Mouse (Mus musculus): Measurements from ENCODE around the gene Ndel1.
"Not testable (repeated sequence)": the region's sequence is repeated elsewhere in the genome, so short reads cannot be mapped to it uniquely, and the experiment has no call there.

Ndel1 gene

GRCm38 (mm10) chr11:68852486-68852901 lies 19.2 kb downstream of the Ndel1 start:
- DNase-seq (ENCODE audit: low read depth, low spot score), result peak; percentile 47

GRCm38 (mm10) chr11:68851644-68852485 lies 19.8 kb downstream of the Ndel1 start:
- DNase-seq (ENCODE audit: low read depth, low spot score), result no peak

GRCm38 (mm10) chr11:68850862-68851261 lies 20.8 kb downstream of the Ndel1 start:
- no peak for DNase-seq (ENCODE audit: low read depth, low spot score)

GRCm38 (mm10) chr11:68839606-68840005 lies 32.1 kb downstream of the Ndel1 start:
- no peak for DNase-seq (ENCODE audit: low read depth, low spot score)

- no peak for DNase-seq (ENCODE audit: low read depth, low spot score)
Measured at GRCm38 (mm10) chr11:68835034-68835433, 36.6 kb downstream of the Ndel1 start.

- no peak for DNase-seq (ENCODE audit: low read depth, low spot score)
Measured at GRCm38 (mm10) chr11:68833593-68833992, 38.1 kb downstream of the Ndel1 start.

- no peak for DNase-seq (ENCODE audit: low read depth, low spot score)
Measured at GRCm38 (mm10) chr11:68832793-68833192, 38.9 kb downstream of the Ndel1 start.

GRCm38 (mm10) chr11:68831580-68831979 lies 40.1 kb downstream of the Ndel1 start:
- DNase-seq (ENCODE audit: low read depth, low spot score), result not testable (repeated sequence)

- DNase-seq (ENCODE audit: low read depth, low spot score), result no peak
Measured at GRCm38 (mm10) chr11:68826735-68827134, 44.9 kb downstream of the Ndel1 start.

GRCm38 (mm10) chr11:68822326-68822725 lies 49.3 kb downstream of the Ndel1 start:
- DNase-seq (ENCODE audit: low read depth, low spot score), result no peak

GRCm38 (mm10) chr11:68819226-68819805 lies 52.3 kb downstream of the Ndel1 start:
- DNase-seq (ENCODE audit: low read depth, low spot score), result no peak

GRCm38 (mm10) chr11:68818416-68818815 lies 53.2 kb downstream of the Ndel1 start:
- no peak for DNase-seq (ENCODE audit: low read depth, low spot score)

GRCm38 (mm10) chr11:68811881-68812577 lies 59.6 kb downstream of the Ndel1 start:
- peak; percentile 38 for DNase-seq (ENCODE audit: low read depth, low spot score)

- DNase-seq (ENCODE audit: low read depth, low spot score), result peak; percentile 60
Measured at GRCm38 (mm10) chr11:68807787-68808186, 63.9 kb downstream of the Ndel1 start.

GRCm38 (mm10) chr11:68805148-68805547 lies 66.5 kb downstream of the Ndel1 start:
- no peak for DNase-seq (ENCODE audit: low read depth, low spot score)

- no peak for DNase-seq (ENCODE audit: low read depth, low spot score)
Measured at GRCm38 (mm10) chr11:68798258-68798657, 73.4 kb downstream of the Ndel1 start.

- no peak for DNase-seq (ENCODE audit: low read depth, low spot score)
Measured at GRCm38 (mm10) chr11:68791794-68792193, 79.9 kb downstream of the Ndel1 start.

- DNase-seq (ENCODE audit: low read depth, low spot score), result peak; percentile 55
Measured at GRCm38 (mm10) chr11:68790720-68791119, 80.9 kb downstream of the Ndel1 start.

- no peak for DNase-seq (ENCODE audit: low read depth, low spot score)
Measured at GRCm38 (mm10) chr11:68787222-68787621, 84.4 kb downstream of the Ndel1 start.

GRCm38 (mm10) chr11:68785813-68786212 lies 85.8 kb downstream of the Ndel1 start:
- DNase-seq (ENCODE audit: low read depth, low spot score), result peak; percentile 40

- DNase-seq (ENCODE audit: low read depth, low spot score), result no peak
Measured at GRCm38 (mm10) chr11:68782336-68782735, 89.3 kb downstream of the Ndel1 start.

GRCm38 (mm10) chr11:68780466-68781114 lies 91.1 kb downstream of the Ndel1 start:
- no peak for DNase-seq (ENCODE audit: low read depth, low spot score)
